10 mouse cellular contexts compared by ENCODE assay signal in the genomic region with DNA sequence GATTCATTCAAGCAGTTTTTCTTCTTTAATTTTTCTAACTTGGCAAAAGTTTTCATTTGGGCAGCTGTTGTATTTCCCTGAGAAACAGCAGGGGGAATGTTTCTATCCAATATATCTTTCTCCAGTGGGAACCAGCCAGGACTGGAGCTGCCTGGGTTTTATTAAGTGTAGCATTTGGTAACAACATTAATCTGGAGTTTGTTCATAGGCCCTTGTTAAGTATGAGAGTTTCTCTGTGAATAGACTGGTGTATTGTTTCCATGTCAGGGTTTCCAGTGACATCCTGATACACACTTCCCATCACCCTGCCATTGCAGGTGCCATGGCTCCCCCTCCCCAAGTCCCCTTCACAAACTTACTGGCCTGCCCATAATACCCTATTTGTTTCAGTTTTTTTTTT.
A peak's percentile ranks its signal among the peaks of the same experiment; 100 is the strongest.
DNase-seq lines count a peak whose midpoint lies in the region; ATAC-seq lines count a peak whose summit lies in the region.
"Had no signal": no experiment of that assay in that cellular context is flagged by ENCODE, and none has a peak within 500 bp of the region (broad histone marks: within the 10 kb centered on the region; RNA-seq: fewer than 3 reads in every experiment).

No protein-coding gene starts in this region.

- no peak for ATAC-seq in neural tube, embryonic 11.5 days (ENCODE audit: insufficient read depth, low FRiP score, low TSS enrichment)
- no peak for ATAC-seq in hindbrain, embryonic 13.5 days (ENCODE audit: low FRiP score)
- ATAC-seq in limb, embryonic 13.5 days (ENCODE audit: low FRiP score, low read depth), result peak; percentile 75
- ATAC-seq: Patski had no signal

- H3K27me3 ChIP-seq in neural tube, embryonic 11.5 days (ENCODE audit: control insufficient read depth, insufficient read depth, low read length), result no peaks in the 10 kb centered on the region
- H3K27me3 ChIP-seq in hindbrain, embryonic 13.5 days, result no peaks in the 10 kb centered on the region
- no peaks in the 10 kb centered on the region for H3K27me3 ChIP-seq in limb, embryonic 13.5 days
- H3K27me3 ChIP-seq: Patski had no signal

- H3K27ac ChIP-seq in neural tube, embryonic 11.5 days (ENCODE audit: low read depth, low read length), result peak overlapping the region; percentile 72; the same call in 1 of the 2 replicates
- peak overlapping the region; percentile 91 for H3K27ac ChIP-seq in hindbrain, embryonic 13.5 days
- peak overlapping the region; percentile 81 for H3K27ac ChIP-seq in limb, embryonic 13.5 days
- H3K27ac ChIP-seq: liver, embryonic 14.5 days had no signal

- no peaks in the 10 kb centered on the region for H3K36me3 ChIP-seq in neural tube, embryonic 11.5 days (ENCODE audit: control insufficient read depth, insufficient read depth, low read length)
- H3K36me3 ChIP-seq in hindbrain, embryonic 13.5 days, result no peaks in the 10 kb centered on the region
- H3K36me3 ChIP-seq in limb, embryonic 13.5 days, result no peaks in the 10 kb centered on the region

- no peak overlapping the region for H3K4me2 ChIP-seq in neural tube, embryonic 11.5 days (ENCODE audit: low read depth)
- H3K4me2 ChIP-seq in hindbrain, embryonic 13.5 days, result peak overlapping the region; percentile 35; the same call in 1 of the 2 replicates
- peak overlapping the region; percentile 11; the same call in 1 of the 2 replicates for H3K4me2 ChIP-seq in limb, embryonic 13.5 days (replicated peaks)

- H3K4me1 ChIP-seq in neural tube, embryonic 11.5 days (ENCODE audit: control insufficient read depth, insufficient read depth, low read length), result peaks cover 47% of the 10 kb centered on the region
- peaks cover 89% of the 10 kb centered on the region for H3K4me1 ChIP-seq in hindbrain, embryonic 13.5 days (replicated peaks)
- peaks cover 88% of the 10 kb centered on the region for H3K4me1 ChIP-seq in limb, embryonic 13.5 days

- H3K9ac ChIP-seq in neural tube, embryonic 11.5 days (ENCODE audit: low read length), result no peak overlapping the region
- peak overlapping the region; percentile 67 for H3K9ac ChIP-seq in hindbrain, embryonic 13.5 days
- H3K9ac ChIP-seq in limb, embryonic 13.5 days, result no peak overlapping the region
- H3K9ac ChIP-seq: liver, embryonic 14.5 days had no signal

- H3K4me3 ChIP-seq in neural tube, embryonic 11.5 days (ENCODE audit: low read depth, low read length), result no peak overlapping the region
- H3K4me3 ChIP-seq in hindbrain, embryonic 13.5 days, result no peak overlapping the region
- no peak overlapping the region for H3K4me3 ChIP-seq in limb, embryonic 13.5 days

- no peak for DNase-seq in neural tube, embryonic 11.5 days (ENCODE audit: low spot score)
- no peak for DNase-seq in neural tube, embryonic 10.5 days (ENCODE audit: extremely low spot score, low spot score)
- no peak for DNase-seq in urinary bladder, postnatal 25 days (ENCODE audit: low spot score)
- DNase-seq in spleen, adult 18-20 months, result no peak
- DNase-seq in right cerebral cortex, adult 2 months (ENCODE audit: low spot score in 2 of 2), result no peak
- DNase-seq: right cerebral cortex, postnatal 25 days had no signal

- H3K9me3 ChIP-seq in neural tube, embryonic 11.5 days (ENCODE audit: control insufficient read depth, low read length), result no peaks in the 10 kb centered on the region
- no peaks in the 10 kb centered on the region for H3K9me3 ChIP-seq in hindbrain, embryonic 13.5 days
- H3K9me3 ChIP-seq in limb, embryonic 13.5 days, result no peaks in the 10 kb centered on the region
